Mouse (Mus musculus) liver, embryonic 12.5 days (tissue): Measurements from ENCODE around the gene Lmntd2. TPM values are rescaled to one million over a fixed set of nuclear protein-coding genes. Genes with fewer than 3 reads are reported as not detected.
A peak's percentile ranks its signal among the peaks of the same experiment; 100 is the strongest.

Experiments used
- ATAC-seq: fragments of 200-750 bp; cut with Nextera tagmentation; 2 replicates; pipeline ENCODE4 v1.8.0; 2017; ENCODE audit warnings: moderate number of reproducible peaks, mild to moderate bottlenecking, moderate library complexity
- H3K27ac ChIP-seq: fragments of 300-500 bp; sonication (generic); 2 replicates; pipeline ENCODE4 v1.5.1; 2016; ENCODE audit warnings: mild to moderate bottlenecking
- H3K27me3 ChIP-seq: fragments of 300-500 bp; sonication (generic); replicated peaks from 2 replicates; pipeline ENCODE4 v1.6.1; 2016; ENCODE audit warnings: mild to moderate bottlenecking, moderate library complexity
- H3K36me3 ChIP-seq: fragments of 300-500 bp; sonication (generic); 2 replicates; pipeline ENCODE4 v1.6.1; 2016; ENCODE audit warnings: mild to moderate bottlenecking, moderate library complexity
- H3K4me1 ChIP-seq: fragments of 300-500 bp; sonication (generic); 2 replicates; pipeline ENCODE4 v1.6.1; 2016
- H3K4me2 ChIP-seq: fragments of 300-500 bp; sonication (generic); 2 replicates; pipeline ENCODE4 v1.6.1; 2016; ENCODE audit warnings: mild to moderate bottlenecking, moderate library complexity
- H3K4me3 ChIP-seq: fragments of 300-500 bp; sonication (generic); 2 replicates; pipeline ENCODE4 v1.5.1; 2016; ENCODE audit warnings: mild to moderate bottlenecking, moderate library complexity
- H3K9ac ChIP-seq: fragments of 300-500 bp; sonication (generic); 2 replicates; pipeline ENCODE4 v1.6.1; 2016; ENCODE audit warnings: mild to moderate bottlenecking, moderate library complexity
- H3K9me3 ChIP-seq: fragments of 300-500 bp; sonication (generic); replicated peaks from 2 replicates; pipeline ENCODE4 v1.6.1; 2016; ENCODE audit warnings: mild to moderate bottlenecking, moderate library complexity
- WGBS: fragments of 180-500 bp; shearing (Covaris S2); methylation state at CpG from one replicate; pipeline ENCODE4 v1.1.7; 2016; ENCODE audit not compliant: insufficient replicate concordance; 5-methylcytosine and 5-hydroxymethylcytosine counted together
- polyA plus RNA-seq: library from polyadenylated mRNA; unstranded; fragments of >200 nt; fragmentation: Nextera tagmentation; extraction: Ambion mirVana; gene quantifications from 2 replicates; pipeline ENCODE4 v1.2.1, GENCODE M21; 2016

The Lmntd2 gene
- polyA plus RNA-seq, 1 experiment from 2014 or later = 1.1 TPM

GRCm38 (mm10) chr7:141176173-141176572 is 37.7 kb downstream of the Lmntd2 start:
- ATAC-seq = 0 out of 2 replicates have a peak, but pooled peaks have one; percentile 19
- H3K9ac ChIP-seq = no peak overlapping the region
- H3K4me3 ChIP-seq = no peak overlapping the region
- H3K4me1 ChIP-seq = peaks cover 23% of the 10 kb centered on the region
- H3K4me2 ChIP-seq = no peak overlapping the region
- WGBS = 2% methylated on average over 8 of the region's 8 CpGs
- no peak overlapping the region for H3K27ac ChIP-seq
- peaks cover 16% of the 10 kb centered on the region; the same call in 1 of the 2 replicates for H3K27me3 ChIP-seq
- no peaks in the 10 kb centered on the region for H3K9me3 ChIP-seq
- no peaks in the 10 kb centered on the region for H3K36me3 ChIP-seq

DNA sequence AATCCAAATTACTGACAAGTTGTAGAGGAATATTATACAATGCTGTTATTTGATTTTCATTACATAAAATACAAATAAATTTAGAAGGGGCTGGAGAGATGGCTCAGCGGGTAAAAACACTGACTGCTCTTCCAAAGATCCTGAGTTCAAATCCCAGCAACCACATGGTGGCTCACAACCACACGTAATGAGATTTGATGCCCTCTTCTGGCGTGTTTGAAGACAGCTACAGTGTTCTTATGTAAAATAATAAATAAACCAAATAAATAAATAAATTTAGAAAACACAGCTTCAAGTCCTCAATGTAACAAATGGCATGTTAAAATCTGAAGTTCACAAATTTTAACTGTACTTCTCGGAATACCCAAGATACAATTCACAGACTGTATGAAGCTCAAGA is 38.8 kb downstream of the Lmntd2 start:
- ATAC-seq = no peak
- H3K4me3 ChIP-seq = no peak overlapping the region
- 73% methylated on average over 4 of the region's 4 CpGs for WGBS

GRCm38 (mm10) chr7:141173323-141173850 is 40.5 kb downstream of the Lmntd2 start:
- H3K9me3 ChIP-seq = no peaks in the 10 kb centered on the region
- H3K9ac ChIP-seq = peak overlapping the region; percentile 76; the same call in 1 of the 2 replicates
- peak overlapping the region; percentile 79 for H3K4me2 ChIP-seq
- peak overlapping the region; percentile 70; the same call in 1 of the 2 replicates for H3K4me3 ChIP-seq
- 80% methylated on average over 5 of the region's 5 CpGs for WGBS
- peaks cover 9% of the 10 kb centered on the region; the same call in 1 of the 2 replicates for H3K27me3 ChIP-seq
- H3K27ac ChIP-seq = peak overlapping the region; percentile 82
- no peak for ATAC-seq
- peaks cover 51% of the 10 kb centered on the region for H3K4me1 ChIP-seq
- no peaks in the 10 kb centered on the region for H3K36me3 ChIP-seq

More for the DNA sequence above, 38.8 kb downstream of the Lmntd2 start:
- Histone ChIP-seq H3K4me1 (peaks cover 34% of the 10 kb centered on the region), H3K36me3 (no peaks in the 10 kb centered on the region), H3K9ac (no peak overlapping the region), H3K4me2 (no peak overlapping the region), H3K27me3 (peaks cover 16% of the 10 kb centered on the region; the same call in 1 of the 2 replicates), H3K27ac (no peak overlapping the region), H3K9me3 (no peaks in the 10 kb centered on the region)

GRCm38 (mm10) chr7:141172116-141173006 is 41.5 kb downstream of the Lmntd2 start, which contains the start of gene Rnh1:
Gene Rnh1, minus strand, starts transcription at chr7:141172857.
- Histone ChIP-seq H3K4me2 (peak within 1 kb of the TSS; percentile 79), H3K27me3 (peaks cover 4% of the 10 kb centered on the region; the same call in 1 of the 2 replicates), H3K4me3 (peak within 1 kb of the TSS; percentile 70), H3K36me3 (no peaks in the 10 kb centered on the region), H3K9me3 (no peaks in the 10 kb centered on the region), H3K9ac (peak within 1 kb of the TSS; percentile 76), H3K4me1 (peaks cover 61% of the 10 kb centered on the region), H3K27ac (peak within 1 kb of the TSS; percentile 82)
- WGBS = 3% methylated on average over 55 of the region's 55 CpGs
- ATAC-seq = peak; percentile 88

GRCm38 (mm10) chr7:141169866-141170265 is 44.0 kb downstream of the Lmntd2 start:
- no peak for ATAC-seq
- Histone ChIP-seq H3K4me2 (peak overlapping the region; percentile 38; the same call in 1 of the 2 replicates), H3K9me3 (no peaks in the 10 kb centered on the region), H3K9ac (peak overlapping the region; percentile 42), H3K27ac (peak overlapping the region; percentile 85), H3K27me3 (no peaks in the 10 kb centered on the region), H3K4me3 (no peak overlapping the region), H3K4me1 (peaks cover 68% of the 10 kb centered on the region), H3K36me3 (peaks cover 16% of the 10 kb centered on the region)

DNA sequence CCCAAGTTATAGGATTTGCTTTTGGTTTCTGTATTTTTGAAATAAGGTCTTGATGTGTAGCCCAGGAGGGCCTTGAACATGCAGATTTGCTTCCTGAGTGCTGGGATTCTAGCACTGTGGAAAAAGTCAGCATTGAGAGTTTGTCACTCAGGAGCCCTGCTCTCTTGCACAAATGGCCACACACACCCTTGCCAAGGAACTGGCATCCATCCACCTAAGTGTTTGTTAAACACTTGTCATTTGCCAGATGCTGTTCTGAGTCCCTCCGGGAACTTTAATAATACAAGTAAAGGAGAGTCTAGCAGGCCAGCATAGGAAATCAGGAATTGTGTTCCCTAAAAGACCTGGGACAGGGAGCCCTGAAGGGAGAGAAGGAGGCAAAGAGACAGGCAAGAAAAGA is 44.6 kb downstream of the Lmntd2 start:
- no peak for ATAC-seq
- 89% methylated on average over 1 of the region's 1 CpGs for WGBS
- Histone ChIP-seq H3K9ac (peak overlapping the region; percentile 13; the same call in 1 of the 2 replicates), H3K4me3 (no peak overlapping the region), H3K27ac (peak overlapping the region; percentile 85), H3K27me3 (no peaks in the 10 kb centered on the region), H3K36me3 (peaks cover 22% of the 10 kb centered on the region), H3K9me3 (no peaks in the 10 kb centered on the region), H3K4me2 (peak overlapping the region; percentile 92), H3K4me1 (peaks cover 68% of the 10 kb centered on the region)

DNA sequence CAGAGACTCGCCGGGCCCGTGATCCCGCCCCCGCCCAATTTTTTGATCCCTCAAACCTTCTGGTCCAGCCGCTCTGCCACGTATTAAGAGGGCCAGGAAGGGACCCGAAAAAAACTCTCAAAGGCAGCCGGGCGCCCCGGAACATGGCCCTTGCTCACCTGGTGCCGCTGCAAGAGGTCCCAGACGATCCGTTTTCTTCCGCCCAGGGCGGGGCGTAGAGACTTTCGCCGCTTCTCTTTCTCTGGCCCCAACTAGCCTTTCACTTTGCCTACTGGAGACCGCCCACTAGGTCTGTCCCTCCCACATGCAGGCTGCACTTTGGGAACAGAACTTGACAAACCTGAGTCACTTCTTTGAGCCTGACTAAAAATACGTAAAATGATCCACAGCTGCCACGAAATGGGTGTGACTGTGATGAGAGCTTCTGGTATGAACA is 45.3 kb downstream of the Lmntd2 start:
- H3K36me3 ChIP-seq = peaks cover 30% of the 10 kb centered on the region
- peak; percentile 63 for ATAC-seq
- WGBS = 2% methylated on average over 22 of the region's 22 CpGs
- peaks cover 67% of the 10 kb centered on the region for H3K4me1 ChIP-seq
- H3K4me3 ChIP-seq = peak overlapping the region; percentile 67
- H3K9ac ChIP-seq = peak overlapping the region; percentile 80
- H3K4me2 ChIP-seq = peak overlapping the region; percentile 92
- H3K27me3 ChIP-seq = no peaks in the 10 kb centered on the region
- peak overlapping the region; percentile 85 for H3K27ac ChIP-seq
- H3K9me3 ChIP-seq = no peaks in the 10 kb centered on the region

- H3K9ac ChIP-seq = peak overlapping the region; percentile 80
- peak overlapping the region; percentile 67 for H3K4me3 ChIP-seq
- H3K36me3 ChIP-seq = peaks cover 35% of the 10 kb centered on the region
- peak; percentile 23 for ATAC-seq
- H3K4me2 ChIP-seq = peak overlapping the region; percentile 92
- peak overlapping the region; percentile 85 for H3K27ac ChIP-seq
- peaks cover 62% of the 10 kb centered on the region for H3K4me1 ChIP-seq
- 11% methylated on average over 7 of the region's 7 CpGs for WGBS
- H3K9me3 ChIP-seq = no peaks in the 10 kb centered on the region
- H3K27me3 ChIP-seq = no peaks in the 10 kb centered on the region
Observed at GRCm38 (mm10) chr7:141167901-141168517, 45.9 kb downstream of the Lmntd2 start.

- 0 out of 2 replicates have a peak overlapping the region, but pooled peaks have one; percentile 20 for H3K9ac ChIP-seq
- no peaks in the 10 kb centered on the region for H3K27me3 ChIP-seq
- 0 out of 2 replicates have a peak overlapping the region, but pooled peaks have one; percentile 33 for H3K27ac ChIP-seq
- peaks cover 65% of the 10 kb centered on the region for H3K36me3 ChIP-seq
- no peak overlapping the region for H3K4me2 ChIP-seq
- 60% methylated on average over 6 of the region's 6 CpGs for WGBS
- H3K4me3 ChIP-seq = no peak overlapping the region
- H3K9me3 ChIP-seq = no peaks in the 10 kb centered on the region
- H3K4me1 ChIP-seq = peaks cover 34% of the 10 kb centered on the region
- ATAC-seq = no peak
Observed at GRCm38 (mm10) chr7:141164850-141165249, 49.0 kb downstream of the Lmntd2 start.

- no peak for ATAC-seq
- H3K27me3 ChIP-seq = no peaks in the 10 kb centered on the region
- 0 out of 2 replicates have a peak overlapping the region, but pooled peaks have one; percentile 20 for H3K9ac ChIP-seq
- H3K4me3 ChIP-seq = no peak overlapping the region
- peaks cover 70% of the 10 kb centered on the region for H3K36me3 ChIP-seq
- H3K4me2 ChIP-seq = no peak overlapping the region
- 0 out of 2 replicates have a peak overlapping the region, but pooled peaks have one; percentile 33 for H3K27ac ChIP-seq
- peaks cover 30% of the 10 kb centered on the region for H3K4me1 ChIP-seq
- H3K9me3 ChIP-seq = no peaks in the 10 kb centered on the region
- WGBS = 89% methylated on average over 7 of the region's 7 CpGs
Observed at GRCm38 (mm10) chr7:141164397-141164796, 49.5 kb downstream of the Lmntd2 start.
